Mouse (Mus musculus): Measurements from ENCODE around the gene Olfr49. TPM values are rescaled to one million over a fixed set of nuclear protein-coding genes. Genes with fewer than 3 reads are reported as not detected.
A peak's percentile ranks its signal among the peaks of the same experiment; 100 is the strongest.
"Not testable (repeated sequence)": the region's sequence is repeated elsewhere in the genome, so short reads cannot be mapped to it uniquely, and the experiment has no call there.

Olfr49 gene
- polyA plus RNA-seq, 1 experiment, result not detected

DNA sequence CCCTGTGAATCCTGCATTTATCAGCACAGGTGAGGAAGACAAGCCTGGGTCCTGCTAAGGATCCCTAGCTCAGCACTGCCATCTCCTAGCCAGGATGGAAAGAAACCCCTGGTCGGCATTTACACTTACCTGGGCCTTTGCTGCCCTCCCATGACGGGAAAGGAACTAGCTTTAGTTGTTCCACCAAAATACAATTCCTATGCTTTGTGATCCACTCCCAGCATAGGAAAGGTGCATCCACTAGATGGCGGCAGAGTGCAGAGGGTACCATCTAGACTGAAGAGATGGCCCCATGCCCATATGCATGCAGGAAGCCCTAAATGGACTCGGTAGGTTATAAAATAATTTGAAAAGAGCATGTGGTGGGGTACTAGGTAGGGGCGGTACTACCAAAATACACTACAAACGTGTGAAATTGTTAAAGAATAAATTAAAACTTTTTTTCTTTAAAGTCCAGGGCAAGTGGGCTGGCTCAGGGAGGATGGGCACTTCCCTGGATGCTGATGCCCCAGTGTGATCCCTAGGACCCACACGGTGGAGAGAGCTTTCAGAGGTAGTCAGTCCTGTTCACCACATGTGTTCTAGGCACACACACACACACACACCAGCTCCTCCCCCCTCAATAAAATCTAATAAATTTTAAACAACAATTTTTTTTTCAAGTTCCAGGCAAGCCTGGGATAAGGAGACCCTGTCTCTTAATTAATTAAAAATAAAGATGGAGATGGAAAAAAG is 45.6 kb downstream of the Olfr49 start:
- peak; percentile 79; the same call in 1 of the 2 replicates for TF ChIP-seq CTCF (IDR thresholded peaks at IDR 0.05; ENCODE audit: borderline replicate concordance, extremely low read depth, insufficient read depth, insufficient read length)
- no peak for TF ChIP-seq POLR2A (IDR thresholded peaks at IDR 0.05; ENCODE audit: borderline replicate concordance, extremely low read depth, insufficient read depth, insufficient read length, poor library complexity, severe bottlenecking)
- DNase-seq (ENCODE audit: low read depth), result peak; percentile 84

DNA sequence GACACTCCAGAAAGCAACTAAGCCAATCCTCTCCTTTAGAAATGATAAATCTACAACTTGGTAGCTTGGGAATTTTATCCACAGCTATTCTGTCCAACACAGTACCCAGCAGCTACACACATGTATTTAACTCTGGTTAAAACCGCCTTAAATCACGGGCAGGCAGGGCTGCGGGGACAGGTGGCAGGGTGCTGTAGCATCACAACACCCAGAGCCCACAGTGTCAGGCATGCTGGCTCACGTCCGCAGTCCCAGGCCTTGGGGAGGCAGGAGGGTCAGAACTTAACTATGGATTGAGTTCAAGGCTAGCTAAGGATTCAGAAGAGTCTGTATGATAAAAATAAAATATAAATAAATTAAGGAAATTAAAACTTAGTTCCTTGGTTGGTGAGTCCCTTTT is 47.9 kb downstream of the Olfr49 start:
- TF ChIP-seq CTCF (IDR thresholded peaks at IDR 0.05; ENCODE audit: borderline replicate concordance, extremely low read depth, insufficient read depth, insufficient read length) (no peak), POLR2A (IDR thresholded peaks at IDR 0.05; ENCODE audit: borderline replicate concordance, extremely low read depth, insufficient read depth, insufficient read length, poor library complexity, severe bottlenecking) (no peak)
- DNase-seq (ENCODE audit: low read depth), result no peak

DNA sequence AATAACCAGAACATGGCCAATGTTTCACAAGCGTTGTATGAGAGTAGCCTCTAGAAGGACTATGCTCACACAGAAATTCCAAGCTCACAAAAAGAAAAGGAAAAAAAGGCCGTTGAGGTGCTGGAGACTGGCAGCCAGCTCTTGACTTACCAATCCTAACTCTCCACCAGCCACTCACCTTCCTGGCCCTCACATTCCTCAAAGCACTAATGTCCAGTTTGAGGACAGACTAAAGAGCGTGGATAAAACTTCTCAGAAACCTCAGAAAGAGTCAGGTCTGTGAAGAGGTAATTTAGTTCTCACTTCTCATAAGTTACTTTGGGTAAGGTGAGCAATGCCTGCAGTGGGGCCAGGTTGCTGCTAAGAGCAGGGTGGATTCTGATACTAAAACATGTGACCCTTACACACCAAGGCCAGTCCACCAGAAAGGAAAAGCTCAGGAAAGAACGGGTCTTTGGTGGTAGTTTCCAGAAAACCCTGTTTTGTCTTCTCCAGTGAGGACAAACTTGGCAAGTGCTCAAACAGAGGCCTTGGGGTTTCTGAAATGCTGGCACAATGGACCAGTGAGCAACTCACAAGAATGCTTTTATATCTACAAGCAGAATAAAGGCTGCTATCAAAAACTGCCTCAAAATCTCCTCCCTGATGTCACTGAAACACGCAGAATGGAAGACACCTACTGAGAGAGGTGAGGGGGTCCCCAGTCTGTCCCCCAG is 48.8 kb downstream of the Olfr49 start:
- no peak for DNase-seq (ENCODE audit: low read depth)
- TF ChIP-seq CTCF (IDR thresholded peaks at IDR 0.05; ENCODE audit: borderline replicate concordance, extremely low read depth, insufficient read depth, insufficient read length) (no peak), POLR2A (IDR thresholded peaks at IDR 0.05; ENCODE audit: borderline replicate concordance, extremely low read depth, insufficient read depth, insufficient read length, poor library complexity, severe bottlenecking) (no peak)

DNA sequence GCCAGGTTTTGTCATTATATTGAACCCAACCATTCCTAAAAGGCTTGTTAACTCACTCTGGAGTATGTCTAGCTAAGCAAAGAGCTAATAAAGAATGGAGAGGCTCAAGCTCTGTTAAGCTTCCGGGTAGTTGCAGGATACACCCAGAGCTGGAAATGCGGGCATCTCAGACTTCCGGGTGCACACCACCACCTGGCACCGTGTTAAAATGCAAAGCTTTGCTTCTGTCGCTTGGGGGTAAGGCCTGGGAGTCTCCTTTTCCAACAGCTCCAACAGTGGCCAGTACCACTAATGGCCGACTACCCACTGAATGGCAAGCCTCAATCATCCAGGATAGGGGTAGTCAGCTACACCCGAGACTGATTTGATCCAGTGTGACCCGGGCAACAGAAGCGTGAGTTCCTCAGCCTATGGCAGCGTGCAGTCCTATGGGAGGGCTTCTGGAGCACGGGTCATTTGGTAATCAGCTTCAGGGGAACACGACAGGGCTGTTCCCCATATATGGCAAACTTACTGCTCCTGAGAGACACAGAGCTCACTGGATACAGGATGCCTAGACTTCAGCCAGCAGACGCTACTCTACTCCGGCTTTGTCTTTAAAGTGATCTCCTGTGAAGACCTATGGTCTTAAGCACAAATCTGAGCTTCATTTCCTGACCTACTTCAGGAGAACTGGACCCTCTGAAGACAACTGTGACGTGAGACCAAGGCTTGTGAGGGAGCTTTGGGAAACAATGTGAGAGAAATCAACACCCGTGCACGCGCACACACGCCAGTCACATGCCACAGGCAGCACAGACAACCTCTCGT is 50.3 kb downstream of the Olfr49 start:
- no peak for DNase-seq (ENCODE audit: low read depth)
- TF ChIP-seq CTCF (IDR thresholded peaks at IDR 0.05; ENCODE audit: borderline replicate concordance, extremely low read depth, insufficient read depth, insufficient read length), result no peak
- no peak for TF ChIP-seq POLR2A (IDR thresholded peaks at IDR 0.05; ENCODE audit: borderline replicate concordance, extremely low read depth, insufficient read depth, insufficient read length, poor library complexity, severe bottlenecking)

DNA sequence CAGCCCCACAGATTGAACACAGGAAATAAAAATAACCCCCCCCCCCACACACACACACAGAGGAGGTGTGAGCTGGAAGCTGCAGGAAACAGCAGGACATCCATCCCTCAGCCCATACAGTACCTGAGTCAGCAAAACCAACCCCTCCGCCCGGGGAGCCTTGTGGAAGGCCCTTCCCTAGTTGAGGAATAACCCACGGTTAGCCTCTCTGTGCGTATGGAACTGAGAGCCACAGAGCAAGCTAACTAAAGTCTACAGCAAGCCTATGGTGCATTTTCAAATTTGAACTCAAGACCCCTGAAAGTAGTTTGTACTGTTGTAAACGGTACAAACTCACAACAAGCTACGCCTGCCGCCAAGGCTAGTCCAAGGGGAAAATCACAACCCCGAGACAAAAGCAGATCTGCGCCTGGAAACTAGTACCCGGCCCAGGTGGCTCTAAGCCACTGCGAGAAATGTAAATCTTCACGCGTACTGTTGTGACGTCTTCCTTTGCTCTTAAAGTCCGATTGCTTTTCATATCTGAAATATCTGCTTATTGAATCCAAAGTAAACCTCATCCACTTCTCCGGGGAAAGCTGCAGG is 51.1 kb downstream of the Olfr49 start:
- TF ChIP-seq POLR2A (IDR thresholded peaks at IDR 0.05; ENCODE audit: borderline replicate concordance, extremely low read depth, insufficient read depth, insufficient read length, poor library complexity, severe bottlenecking), result no peak
- TF ChIP-seq CTCF (IDR thresholded peaks at IDR 0.05; ENCODE audit: borderline replicate concordance, extremely low read depth, insufficient read depth, insufficient read length), result no peak
- DNase-seq (ENCODE audit: low read depth), result no peak

DNA sequence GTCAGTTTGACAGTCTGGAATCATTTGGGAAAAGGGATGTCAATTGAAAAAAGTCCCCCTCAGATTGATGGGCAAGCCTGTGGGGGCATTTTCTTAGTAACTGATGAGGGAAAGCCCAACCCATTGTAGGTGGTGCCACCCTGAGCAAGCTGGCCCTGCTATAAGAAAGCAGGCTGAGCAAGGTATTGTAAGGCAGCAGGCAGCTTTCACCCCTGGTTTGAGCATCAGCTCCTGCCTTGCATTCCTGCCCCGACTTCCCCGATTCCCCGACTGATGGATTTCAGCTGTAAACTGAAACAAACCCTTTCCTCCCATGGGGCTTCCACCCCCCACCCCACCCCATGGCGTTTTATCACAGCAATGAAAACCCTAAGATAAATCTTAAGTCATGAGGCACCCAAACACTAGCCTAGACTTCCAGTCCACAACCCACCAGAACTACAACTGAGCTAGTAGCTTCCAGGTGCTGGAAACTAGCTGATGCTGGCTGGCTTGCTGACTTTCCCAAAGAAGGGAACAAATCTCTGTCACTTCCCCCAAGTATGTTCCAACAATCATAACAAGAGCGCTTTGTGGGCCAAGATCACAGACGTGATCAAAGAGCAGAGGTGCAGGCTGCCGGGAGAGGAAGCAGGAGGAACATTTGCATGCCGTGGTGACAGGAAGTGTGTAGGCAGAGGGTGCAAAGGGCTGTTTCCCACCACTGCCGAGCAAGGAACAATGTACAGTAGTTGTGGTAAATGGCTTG is 51.8 kb downstream of the Olfr49 start:
- DNase-seq (ENCODE audit: low read depth), result peak; percentile 36
- TF ChIP-seq POLR2A (IDR thresholded peaks at IDR 0.05; ENCODE audit: borderline replicate concordance, extremely low read depth, insufficient read depth, insufficient read length, poor library complexity, severe bottlenecking) (no peak), CTCF (IDR thresholded peaks at IDR 0.05; ENCODE audit: borderline replicate concordance, extremely low read depth, insufficient read depth, insufficient read length) (no peak)

DNA sequence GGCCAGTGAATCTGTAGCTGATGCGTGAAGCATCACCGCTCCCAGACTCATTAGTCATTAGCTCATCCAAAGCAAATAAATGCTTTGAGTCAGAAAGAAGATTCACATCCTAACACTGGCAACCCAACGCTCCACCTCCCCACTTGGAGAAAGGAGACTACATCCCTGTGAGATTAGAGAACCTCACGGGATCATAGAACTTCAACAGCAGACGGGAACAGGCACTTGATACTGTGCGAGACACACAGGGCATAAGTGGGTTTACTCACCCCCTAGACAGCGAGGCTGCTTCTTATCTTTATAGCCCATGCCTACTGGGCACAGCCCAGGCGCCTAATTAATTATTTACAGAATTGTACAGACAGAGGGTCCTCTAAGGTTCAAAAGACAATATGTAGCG is 52.6 kb downstream of the Olfr49 start:
- peak; percentile 40 for DNase-seq (ENCODE audit: low read depth)
- TF ChIP-seq POLR2A (IDR thresholded peaks at IDR 0.05; ENCODE audit: borderline replicate concordance, extremely low read depth, insufficient read depth, insufficient read length, poor library complexity, severe bottlenecking), result no peak
- TF ChIP-seq CTCF (IDR thresholded peaks at IDR 0.05; ENCODE audit: borderline replicate concordance, extremely low read depth, insufficient read depth, insufficient read length), result no peak

DNA sequence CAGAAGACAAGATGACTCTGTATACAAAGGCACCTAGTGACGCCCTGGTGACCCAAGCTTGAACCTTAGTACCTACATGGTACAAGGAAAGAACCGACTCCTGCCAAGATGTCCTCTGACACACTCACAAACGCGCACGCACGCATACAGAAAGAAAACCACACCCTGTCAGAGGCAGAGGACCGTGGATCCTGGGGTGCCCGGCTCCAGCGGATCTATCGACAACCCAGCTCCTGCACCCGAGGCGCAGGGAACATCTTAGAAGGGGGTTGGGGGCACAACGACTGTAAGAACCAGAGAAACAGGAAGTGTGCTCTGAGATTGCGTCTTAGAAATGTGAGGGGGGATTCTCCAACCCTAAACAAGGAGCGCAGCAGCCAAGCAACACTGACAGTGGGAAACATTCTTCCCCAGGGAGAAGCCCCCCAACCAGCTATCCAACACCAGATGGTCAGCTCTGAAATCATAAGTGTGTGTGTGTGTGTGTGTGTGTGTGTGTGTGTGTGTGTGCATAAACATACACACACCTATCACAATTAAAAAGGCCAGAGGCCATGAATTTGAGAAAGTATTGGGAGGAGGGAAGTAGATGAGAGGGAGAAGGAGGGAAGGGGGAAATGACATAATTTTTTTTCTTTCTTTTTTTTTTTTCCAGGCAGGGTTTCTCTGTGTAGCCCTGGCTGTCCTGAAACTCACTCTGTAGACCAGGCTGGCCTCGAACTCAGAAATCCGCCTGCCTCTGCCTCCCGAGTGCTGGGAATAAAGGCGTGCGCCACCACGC is 53.4 kb downstream of the Olfr49 start:
- DNase-seq (ENCODE audit: low read depth), result no peak
- TF ChIP-seq POLR2A (IDR thresholded peaks at IDR 0.05; ENCODE audit: borderline replicate concordance, extremely low read depth, insufficient read depth, insufficient read length, poor library complexity, severe bottlenecking), result no peak
- no peak for TF ChIP-seq CTCF (IDR thresholded peaks at IDR 0.05; ENCODE audit: borderline replicate concordance, extremely low read depth, insufficient read depth, insufficient read length)

DNA sequence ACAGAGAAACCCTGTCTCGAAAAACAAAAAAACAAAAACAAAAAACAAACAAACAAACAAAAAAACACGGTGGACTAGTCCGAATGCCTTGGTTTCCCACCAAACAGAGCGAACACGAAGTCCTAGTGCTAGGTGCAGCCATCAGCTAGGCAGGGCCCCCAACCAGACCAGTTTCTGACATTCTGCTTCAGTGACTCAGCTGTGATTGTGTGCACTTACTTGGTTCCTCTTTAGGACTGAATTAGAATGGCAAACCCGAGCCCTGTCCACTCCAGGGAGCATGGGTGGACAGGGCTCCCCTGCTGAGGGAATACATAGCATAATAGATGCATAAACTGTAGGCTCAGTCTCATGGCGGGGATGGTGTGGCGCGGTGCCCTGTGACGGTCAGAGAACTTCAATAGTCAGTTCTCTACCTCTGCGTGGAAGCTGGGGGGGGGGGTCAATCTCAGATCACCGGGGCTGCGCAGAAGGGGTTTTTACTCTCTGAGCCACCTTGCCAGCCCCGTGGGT is 54.0 kb downstream of the Olfr49 start:
- TF ChIP-seq CTCF (IDR thresholded peaks at IDR 0.05; ENCODE audit: borderline replicate concordance, extremely low read depth, insufficient read depth, insufficient read length) (no peak), POLR2A (IDR thresholded peaks at IDR 0.05; ENCODE audit: borderline replicate concordance, extremely low read depth, insufficient read depth, insufficient read length, poor library complexity, severe bottlenecking) (no peak)
- DNase-seq (ENCODE audit: low read depth), result no peak

DNA sequence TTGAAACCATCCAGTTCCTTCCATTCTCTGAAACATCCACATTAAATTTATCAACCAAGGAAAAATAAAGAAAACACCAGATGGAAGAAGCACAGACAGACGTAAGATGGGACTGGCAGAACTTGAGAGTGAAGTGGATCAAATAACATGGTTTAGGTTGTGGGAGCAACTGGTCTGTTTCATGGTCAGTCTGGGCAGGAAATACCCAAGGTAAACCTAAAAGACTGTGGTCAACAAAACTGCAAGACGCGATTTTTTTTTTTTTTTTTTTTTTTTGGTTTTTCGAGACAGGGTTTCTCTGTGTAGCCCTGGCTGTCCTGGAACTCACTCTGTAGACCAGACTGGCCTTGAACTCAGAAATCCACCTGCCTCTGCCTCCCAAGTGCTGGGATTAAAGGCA is 54.9 kb downstream of the Olfr49 start:
- not testable (repeated sequence) for DNase-seq (ENCODE audit: low read depth)

All from brain, embryonic 14.5 days (tissue).